Comparison of ENCODE assay signal across 17 mouse cellular contexts in the genomic region with DNA sequence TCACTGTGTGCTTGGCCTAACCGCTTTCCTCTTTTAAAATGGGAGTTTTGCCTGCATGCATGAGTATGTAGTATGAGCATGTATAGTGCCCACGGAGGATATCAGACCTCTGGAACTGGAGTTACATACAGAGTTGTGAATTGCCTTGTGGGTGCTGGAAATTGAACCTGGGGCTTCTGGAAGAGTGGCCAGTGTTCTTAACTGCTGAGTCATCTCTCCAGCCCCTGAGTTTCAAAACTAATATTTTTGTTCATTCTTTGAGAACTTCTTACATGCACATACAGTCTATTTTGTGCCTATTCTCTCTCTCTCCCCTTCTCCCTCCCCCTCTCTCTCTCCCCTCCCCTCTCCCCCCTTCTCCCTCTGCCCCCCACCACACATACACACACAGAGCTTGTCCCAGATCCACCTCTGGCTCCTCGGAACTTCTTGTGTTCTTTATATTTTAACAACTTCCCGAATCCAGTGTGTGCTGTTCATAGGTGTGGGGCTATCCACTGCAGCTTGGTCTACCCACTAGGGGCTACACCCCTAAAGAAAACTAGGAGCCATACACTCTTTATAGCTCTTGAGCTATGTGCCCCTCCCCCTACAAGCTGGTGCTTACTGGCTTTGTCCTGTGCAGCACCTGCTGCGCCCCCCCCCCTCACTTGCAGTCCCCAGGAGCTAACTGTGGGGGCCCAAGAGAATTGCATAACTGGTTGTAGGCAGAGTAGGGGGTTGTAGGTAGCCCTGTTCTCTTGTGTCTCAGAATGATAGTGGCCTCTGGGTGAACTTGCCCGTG.
DNase-seq lines count a peak whose midpoint lies in the region; ATAC-seq and TF ChIP-seq lines count a peak whose summit lies in the region.
"Had no signal": no experiment of that assay in that cellular context is flagged by ENCODE, and none has a peak within 500 bp of the region (broad histone marks: within the 10 kb centered on the region; RNA-seq: fewer than 3 reads in every experiment).

No protein-coding gene starts in this region.

- H3K4me2 ChIP-seq in liver, embryonic 12.5 days = no peak overlapping the region
- H3K4me2 ChIP-seq in embryonic facial prominence, embryonic 14.5 days (ENCODE audit: low read depth, low read length) = no peak overlapping the region
- H3K4me2 ChIP-seq: hindbrain, embryonic 14.5 days had no signal

- WGBS in liver, embryonic 12.5 days (ENCODE audit: insufficient replicate concordance) = 59% methylated on average over 6 of the region's 6 CpGs
- 75% methylated on average over 6 of the region's 6 CpGs for WGBS in embryonic facial prominence, embryonic 14.5 days

- intact Hi-C loops in gastrocnemius, postnatal 36 days (cut with DNase I) = no loop called here

- peak; percentile 18; the same call in 1 of the 2 replicates for ATAC-seq in liver, embryonic 12.5 days
- ATAC-seq in embryonic facial prominence, embryonic 14.5 days (ENCODE audit: low read depth) = peak; percentile 55
- ATAC-seq in megakaryocyte-erythroid progenitor cell, adult 5-6 weeks (replicated peaks; ENCODE audit: low FRiP score, low TSS enrichment, poor library complexity, severe bottlenecking) = no peak
- ATAC-seq: forebrain, embryonic 16.5 days had no signal

- peaks cover 10% of the 10 kb centered on the region; the same call in 1 of the 2 replicates for H3K36me3 ChIP-seq in liver, embryonic 12.5 days
- H3K36me3 ChIP-seq in ES-E14 (ENCODE audit: control insufficient read depth, insufficient read depth, low read length, poor library complexity, severe bottlenecking) = no peaks in the 10 kb centered on the region; the same call in 1 of the 2 replicates
- peaks cover 23% of the 10 kb centered on the region for H3K36me3 ChIP-seq in embryonic facial prominence, embryonic 14.5 days (ENCODE audit: control insufficient read depth, insufficient read depth, low read length)

- H3K27me3 ChIP-seq in liver, embryonic 12.5 days (replicated peaks) = no peaks in the 10 kb centered on the region
- H3K27me3 ChIP-seq in embryonic facial prominence, embryonic 14.5 days (replicated peaks; ENCODE audit: control insufficient read depth, insufficient read depth, low read length) = no peaks in the 10 kb centered on the region

- H3K9ac ChIP-seq in liver, embryonic 12.5 days = no peak overlapping the region
- no peak overlapping the region for H3K9ac ChIP-seq in ES-E14 (ENCODE audit: insufficient read depth, low read depth, low read length, poor library complexity, severe bottlenecking)
- no peak overlapping the region for H3K9ac ChIP-seq in embryonic facial prominence, embryonic 14.5 days (ENCODE audit: low read depth, low read length)
- H3K9ac ChIP-seq: hindbrain, embryonic 14.5 days had no signal

- peaks cover 8% of the 10 kb centered on the region; the same call in 1 of the 2 replicates for H3K4me1 ChIP-seq in liver, embryonic 12.5 days
- peaks cover 0 to 6% of the 10 kb centered on the region in 2 experiments; a peak in 2 of 4 replicates for H3K4me1 ChIP-seq in ES-E14 (ENCODE audit: control insufficient read depth in 2 of 2, insufficient read depth in 2 of 2, low read length in 2 of 2, poor library complexity in 1 of 2)
- H3K4me1 ChIP-seq in embryonic facial prominence, embryonic 14.5 days (ENCODE audit: control insufficient read depth, insufficient read depth, low read length) = 0 out of 2 replicates have a peak, but pooled peaks cover 4% of the 10 kb centered on the region

- H3K27ac ChIP-seq in liver, embryonic 12.5 days = no peak overlapping the region
- H3K27ac ChIP-seq in ES-E14 (ENCODE audit: insufficient read depth, low read depth, low read length, poor library complexity, severe bottlenecking) = no peak overlapping the region
- H3K27ac ChIP-seq in embryonic facial prominence, embryonic 14.5 days (replicated peaks; ENCODE audit: low read depth, low read length) = no peak overlapping the region
- H3K27ac ChIP-seq: gastrocnemius, adult 2 months; heart, adult 2 months; hindbrain, embryonic 14.5 days; layer of hippocampus, adult 2 months had no signal

- in situ Hi-C loops in ES-E14 (cut with MboI; ENCODE audit: low sequenced_read_pairs in 2 of 2, unreplicated experiment in 2 of 2) = no loop called here

- H3K9me3 ChIP-seq in liver, embryonic 12.5 days (replicated peaks) = no peaks in the 10 kb centered on the region
- H3K9me3 ChIP-seq in ES-E14 (ENCODE audit: control insufficient read depth, insufficient read depth, low read depth, low read length) = no peaks in the 10 kb centered on the region
- no peaks in the 10 kb centered on the region for H3K9me3 ChIP-seq in embryonic facial prominence, embryonic 14.5 days (ENCODE audit: control insufficient read depth, low read length)

- H3K4me3 ChIP-seq in liver, embryonic 12.5 days = no peak overlapping the region
- H3K4me3 ChIP-seq in ES-E14 (ENCODE audit: insufficient read depth in 1 of 2, low read depth in 1 of 2, low read length in 2 of 2, poor library complexity in 1 of 2, severe bottlenecking in 1 of 2) = no peak overlapping the region
- no peak overlapping the region for H3K4me3 ChIP-seq in embryonic facial prominence, embryonic 14.5 days (ENCODE audit: low read depth, low read length)
- H3K4me3 ChIP-seq: gastrocnemius, adult 2 months; heart, adult 2 months; layer of hippocampus, adult 2 months had no signal

- DNase-seq in liver (no peak), ES-E14 (ENCODE audit: low read depth, low spot score) (no peak)
- no peak for DNase-seq in embryonic facial prominence, embryonic 14.5 days (ENCODE audit: low spot score)
- peak; percentile 71 for DNase-seq in thymus, postnatal 14 days
- no peak for DNase-seq in gastrocnemius, postnatal 36 days
- DNase-seq: adrenal gland, adult 2 months; cerebellum, adult 11 months; cerebellum, postnatal 25 days; gastrocnemius, adult 2 months; heart, adult 2 months; kidney, adult 2 months; lung, adult 2 months had no signal

TF ChIP-seq in ES-E14, 5 proteins besides CTCF, POLR2A, EP300 and RAD21:
- no peak for TF ChIP-seq HCFC1 (IDR thresholded peaks at IDR 0.05; ENCODE audit: borderline replicate concordance, insufficient read depth, low read length)
- no peak for TF ChIP-seq CHD2 (IDR thresholded peaks at IDR 0.05; ENCODE audit: low read depth, low read length)
- 0 out of 2 replicates have a peak, but pooled peaks have one; percentile 32 for TF ChIP-seq MAFK (IDR thresholded peaks at IDR 0.05; ENCODE audit: insufficient read depth, low read depth, low read length)
- no peak for TF ChIP-seq ZNF384 (IDR thresholded peaks at IDR 0.05; ENCODE audit: low read depth, low read length)
TF ChIP-seq in ES-E14: peak in this region for 1.
